Mouse (Mus musculus) stomach, embryonic 14.5 days (tissue): ENCODE data around the gene Myo16. TPM values are rescaled to one million over a fixed set of nuclear protein-coding genes. Genes with fewer than 3 reads are reported as not detected.

Source experiments
- ATAC-seq: fragments of 200-750 bp; cut with Nextera tagmentation; 2 replicates; pipeline ENCODE4 v1.8.0; 2017; ENCODE audit warnings: low read depth, moderate TSS enrichment; ENCODE audit not compliant: insufficient number of reproducible peaks, insufficient read depth, low FRiP score
- H3K27ac ChIP-seq: fragments of 300-500 bp; sonication (generic); 2 replicates; pipeline ENCODE4 v1.5.1; 2014; ENCODE audit warnings: mild to moderate bottlenecking, low read length, moderate library complexity, mixed read lengths
- H3K27me3 ChIP-seq: fragments of 300-500 bp; sonication (generic); 2 replicates; pipeline ENCODE4 v1.6.1; 2014; ENCODE audit warnings: low read length, control low read depth, mixed read lengths; ENCODE audit not compliant: control insufficient read depth, insufficient read depth
- H3K36me3 ChIP-seq: fragments of 300-500 bp; sonication (generic); 2 replicates; pipeline ENCODE4 v1.6.1; 2014; ENCODE audit warnings: mild to moderate bottlenecking, control low read depth, low read length, moderate library complexity, mixed read lengths; ENCODE audit not compliant: control insufficient read depth, insufficient read depth
- H3K4me1 ChIP-seq: fragments of 300-500 bp; sonication (generic); 2 replicates; pipeline ENCODE4 v1.6.1; 2014; ENCODE audit warnings: low read length, control low read depth, mixed read lengths; ENCODE audit not compliant: control insufficient read depth, insufficient read depth
- H3K4me2 ChIP-seq: fragments of 300-500 bp; sonication (generic); replicated peaks from 2 replicates; pipeline ENCODE4 v1.6.1; 2014; ENCODE audit warnings: low read depth, low read length, control low read depth
- H3K4me3 ChIP-seq: fragments of 300-500 bp; sonication (generic); 2 replicates; pipeline ENCODE4 v1.5.1; 2014; ENCODE audit warnings: low read depth, low read length, control low read depth
- H3K9ac ChIP-seq: fragments of 300-500 bp; sonication (generic); replicated peaks from 2 replicates; pipeline ENCODE4 v1.6.1; 2014; ENCODE audit warnings: low read depth, mild to moderate bottlenecking, control low read depth, low read length, moderate library complexity, mixed read lengths
- H3K9me3 ChIP-seq: fragments of 300-500 bp; sonication (generic); 2 replicates; pipeline ENCODE4 v1.6.1; 2016; ENCODE audit warnings: low read depth, low read length, control low read depth; ENCODE audit not compliant: control insufficient read depth
- WGBS: fragments of 180-500 bp; shearing (Covaris S2); extraction: QIAGEN DNeasy Blood & Tissue Kit; methylation state at CpG from one replicate; pipeline ENCODE4 v1.1.7; 2014; 5-methylcytosine and 5-hydroxymethylcytosine counted together
- polyA plus RNA-seq: library from polyadenylated mRNA; unstranded; fragments of >200 nt; fragmentation: Nextera tagmentation; extraction: Ambion mirVana; gene quantifications from 2 replicates; pipeline ENCODE4 v1.2.1, GENCODE M21; 2014

Gene Myo16
- polyA plus RNA-seq, 1 experiment from 2014 or later = 6.4 TPM

DNA sequence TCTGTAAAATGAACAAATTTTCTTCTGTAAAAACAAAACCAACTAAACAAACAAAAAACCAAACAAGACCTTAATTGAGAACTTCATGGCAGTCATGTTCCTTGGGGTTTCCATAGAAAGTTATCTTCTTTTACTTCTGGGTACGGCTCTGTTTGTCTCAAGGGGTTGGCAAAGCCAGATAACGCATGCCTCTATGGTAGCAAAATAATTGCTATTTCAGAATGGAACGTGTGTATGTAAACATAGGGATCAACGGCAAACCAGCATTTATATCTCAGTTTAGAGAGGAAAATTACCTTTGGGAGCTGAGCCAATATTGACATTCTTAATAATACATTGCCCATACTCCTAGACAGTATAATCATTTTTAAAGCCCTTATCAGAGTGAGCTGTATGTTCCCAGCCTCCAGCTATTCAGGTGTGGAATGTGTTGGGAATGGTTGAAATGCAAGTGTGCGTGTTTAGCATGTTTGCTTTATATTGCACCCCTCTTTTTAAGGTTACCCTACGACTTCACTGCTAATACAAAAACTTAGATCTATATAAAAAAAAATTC, 1.9 kb upstream of the Myo16 start:
- Histone ChIP-seq H3K4me2 (no peak overlapping the region), H3K9ac (no peak overlapping the region), H3K27ac (no peak overlapping the region), H3K36me3 (no peaks in the 10 kb centered on the region), H3K27me3 (0 out of 2 replicates have a peak, but pooled peaks cover 3% of the 10 kb centered on the region), H3K4me3 (no peak overlapping the region), H3K4me1 (no peaks in the 10 kb centered on the region), H3K9me3 (no peaks in the 10 kb centered on the region)
- 38% methylated on average over 6 of the region's 6 CpGs for WGBS
- ATAC-seq = peak; percentile 79; the same call in 1 of the 2 replicates

- no peak for ATAC-seq
- Histone ChIP-seq H3K4me2 (peak overlapping the region; percentile 65), H3K9me3 (no peaks in the 10 kb centered on the region), H3K4me3 (peak overlapping the region; percentile 37), H3K9ac (peak overlapping the region; percentile 31; the same call in 1 of the 2 replicates), H3K27ac (no peak overlapping the region), H3K36me3 (no peaks in the 10 kb centered on the region), H3K27me3 (0 out of 2 replicates have a peak, but pooled peaks cover 3% of the 10 kb centered on the region), H3K4me1 (no peaks in the 10 kb centered on the region)
- 16% methylated on average over 4 of the region's 4 CpGs for WGBS
These were observed 681 bp downstream of the Myo16 start for GRCm38 (mm10) chr8:10154439-10154745.

- 0 out of 2 replicates have a peak, but pooled peaks cover 3% of the 10 kb centered on the region for H3K27me3 ChIP-seq
- no peak overlapping the region for H3K27ac ChIP-seq
- H3K4me1 ChIP-seq = no peaks in the 10 kb centered on the region
- no peaks in the 10 kb centered on the region for H3K9me3 ChIP-seq
- H3K36me3 ChIP-seq = no peaks in the 10 kb centered on the region
- no peak overlapping the region for H3K9ac ChIP-seq
- H3K4me3 ChIP-seq = peak overlapping the region; percentile 37; the same call in 1 of the 2 replicates
- 86% methylated on average over 16 of the region's 16 CpGs for WGBS
- H3K4me2 ChIP-seq = peak overlapping the region; percentile 65
- ATAC-seq = no peak
These were observed 1.4 kb downstream of the Myo16 start for GRCm38 (mm10) chr8:10155075-10155474.

DNA sequence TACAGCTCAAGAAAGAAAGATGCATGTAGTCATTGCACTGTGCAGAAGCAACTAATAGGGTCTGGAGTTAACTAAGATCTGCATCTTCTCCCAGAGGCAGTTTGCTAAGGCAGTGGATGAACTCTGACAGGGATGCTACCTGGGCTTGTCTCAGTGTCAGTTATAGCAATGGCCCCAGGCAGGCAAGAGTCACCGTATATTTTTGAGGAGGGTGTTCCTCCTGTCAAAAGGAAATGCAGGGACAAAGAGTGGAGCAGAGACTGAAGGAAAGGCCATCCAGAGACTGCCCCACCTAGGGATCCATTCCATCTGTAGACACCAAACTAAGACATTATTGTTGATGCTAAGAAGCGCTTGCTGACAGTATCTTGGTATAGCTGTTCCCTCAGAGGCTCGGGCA, 7.4 kb downstream of the Myo16 start:
- no peak for ATAC-seq
- no peak overlapping the region for H3K4me2 ChIP-seq
- no peak overlapping the region for H3K4me3 ChIP-seq
- 86% methylated on average over 3 of the region's 3 CpGs for WGBS
- no peaks in the 10 kb centered on the region for H3K36me3 ChIP-seq
- no peak overlapping the region for H3K9ac ChIP-seq
- no peaks in the 10 kb centered on the region for H3K9me3 ChIP-seq
- H3K4me1 ChIP-seq = no peaks in the 10 kb centered on the region
- no peak overlapping the region for H3K27ac ChIP-seq
- H3K27me3 ChIP-seq = no peaks in the 10 kb centered on the region

- H3K4me3 ChIP-seq = no peak overlapping the region
- H3K9ac ChIP-seq = no peak overlapping the region
- H3K4me1 ChIP-seq = no peaks in the 10 kb centered on the region
- H3K4me2 ChIP-seq = no peak overlapping the region
- 70% methylated on average over 2 of the region's 2 CpGs for WGBS
- H3K9me3 ChIP-seq = no peaks in the 10 kb centered on the region
- H3K27me3 ChIP-seq = no peaks in the 10 kb centered on the region
- no peaks in the 10 kb centered on the region for H3K36me3 ChIP-seq
- H3K27ac ChIP-seq = no peak overlapping the region
- ATAC-seq = no peak
These were observed 11.2 kb downstream of the Myo16 start for GRCm38 (mm10) chr8:10164959-10165358.

DNA sequence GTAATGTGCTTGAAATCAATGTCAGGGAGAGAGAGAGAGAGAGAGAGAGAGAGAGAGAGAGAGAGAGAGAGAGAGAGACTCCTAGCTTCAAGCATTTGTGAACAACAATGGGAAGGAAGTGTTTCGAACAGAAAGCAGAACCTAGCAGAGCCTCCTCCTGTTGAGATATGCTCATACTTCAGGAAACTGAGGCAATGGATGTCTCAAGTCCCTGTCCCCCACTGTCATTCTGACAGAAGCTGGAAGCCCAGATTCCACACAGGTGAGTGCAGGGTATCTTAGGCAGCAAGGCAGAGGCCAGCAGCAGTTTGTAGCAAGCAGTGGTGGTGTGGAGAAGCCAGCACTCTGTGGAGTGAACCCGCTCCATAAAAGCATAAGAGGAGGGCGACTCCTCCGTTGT, 14.6 kb downstream of the Myo16 start:
- no peak for ATAC-seq
- Histone ChIP-seq H3K4me2 (no peak overlapping the region), H3K27ac (no peak overlapping the region), H3K27me3 (no peaks in the 10 kb centered on the region), H3K9me3 (no peaks in the 10 kb centered on the region), H3K9ac (no peak overlapping the region), H3K36me3 (no peaks in the 10 kb centered on the region), H3K4me3 (no peak overlapping the region), H3K4me1 (no peaks in the 10 kb centered on the region)
- WGBS = 86% methylated on average over 4 of the region's 4 CpGs

- Histone ChIP-seq H3K4me3 (no peak overlapping the region), H3K27ac (no peak overlapping the region), H3K9ac (no peak overlapping the region), H3K9me3 (no peaks in the 10 kb centered on the region), H3K4me2 (no peak overlapping the region), H3K4me1 (no peaks in the 10 kb centered on the region), H3K36me3 (no peaks in the 10 kb centered on the region), H3K27me3 (no peaks in the 10 kb centered on the region)
- no peak for ATAC-seq
- WGBS = 70% methylated on average over 3 of the region's 3 CpGs
These were observed 16.2 kb downstream of the Myo16 start for GRCm38 (mm10) chr8:10169894-10170293.

DNA sequence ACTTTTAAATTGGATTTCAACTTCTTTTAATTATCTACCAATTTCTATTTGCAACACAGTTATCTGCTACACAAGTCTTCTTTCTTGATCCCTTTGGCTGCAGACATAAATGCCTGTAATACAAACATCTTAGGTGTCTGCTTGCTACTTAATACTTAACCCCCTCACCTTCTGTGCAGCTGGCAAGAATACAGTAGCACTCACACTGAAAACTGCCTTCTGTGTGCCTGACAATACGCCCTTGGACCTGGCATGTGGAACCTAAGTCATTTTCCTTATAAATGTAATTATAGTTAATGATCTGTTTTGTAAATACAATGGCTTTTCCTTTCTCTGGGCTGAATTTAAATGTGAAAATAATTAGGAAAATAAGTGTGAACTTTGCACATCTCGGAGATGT, 17.6 kb downstream of the Myo16 start:
- H3K36me3 ChIP-seq = no peaks in the 10 kb centered on the region
- H3K27me3 ChIP-seq = no peaks in the 10 kb centered on the region
- no peak overlapping the region for H3K4me2 ChIP-seq
- no peak overlapping the region for H3K4me3 ChIP-seq
- no peaks in the 10 kb centered on the region for H3K4me1 ChIP-seq
- WGBS = 68% methylated on average over 2 of the region's 2 CpGs
- H3K9me3 ChIP-seq = no peaks in the 10 kb centered on the region
- no peak overlapping the region for H3K9ac ChIP-seq
- H3K27ac ChIP-seq = no peak overlapping the region
- no peak for ATAC-seq

DNA sequence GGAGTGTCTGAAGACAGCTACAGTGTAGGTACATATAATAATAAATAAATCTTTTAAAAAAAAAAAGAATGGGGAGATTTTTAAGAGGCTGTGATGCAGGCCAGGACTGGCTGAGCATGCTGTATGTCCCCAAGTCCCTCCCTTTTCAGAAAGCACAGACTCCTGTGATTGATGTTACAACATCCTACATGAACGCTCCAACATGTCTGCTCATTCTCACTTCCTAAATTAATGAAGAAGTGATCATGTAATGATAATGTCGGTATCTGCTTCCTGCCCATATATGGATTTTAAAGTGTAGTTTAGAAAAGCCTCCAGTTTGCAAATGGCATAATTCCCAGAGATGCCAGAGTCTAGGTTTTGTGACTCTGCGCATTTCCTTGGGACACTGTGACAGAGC, 18.6 kb downstream of the Myo16 start:
- Histone ChIP-seq H3K27me3 (no peaks in the 10 kb centered on the region), H3K4me2 (no peak overlapping the region), H3K4me3 (no peak overlapping the region), H3K9me3 (no peaks in the 10 kb centered on the region), H3K9ac (no peak overlapping the region), H3K36me3 (no peaks in the 10 kb centered on the region), H3K27ac (peak overlapping the region; percentile 15; the same call in 1 of the 2 replicates), H3K4me1 (no peaks in the 10 kb centered on the region)
- WGBS = 81% methylated on average over 3 of the region's 3 CpGs
- ATAC-seq = no peak
